Mouse (Mus musculus) lung, postnatal 0 days (tissue): ENCODE data around the gene Dnase2b.

ENCODE experiments used
- CTCF ChIP-seq: IDR thresholded peaks from 2 replicates; pipeline ENCODE4 v1.5.1; 2016; ENCODE audit warnings: antibody characterized with exemption, mild to moderate bottlenecking
- EP300 ChIP-seq: IDR thresholded peaks from 2 replicates; pipeline ENCODE4 v1.6.1; 2016; ENCODE audit warnings: antibody characterized with exemption, mild to moderate bottlenecking, control low read depth

GRCm38 (mm10) chr3:146598411-146598810 is 17.0 kb downstream of the Dnase2b start:
- no peak for TF ChIP-seq CTCF
- no peak for TF ChIP-seq EP300
